Mouse (Mus musculus): ENCODE results near the gene Hoxa6. TPM values are rescaled to one million over a fixed set of nuclear protein-coding genes. Genes with fewer than 3 reads are reported as not detected.

Gene Hoxa6
- polyA plus RNA-seq, 1 experiment: not detected

DNA sequence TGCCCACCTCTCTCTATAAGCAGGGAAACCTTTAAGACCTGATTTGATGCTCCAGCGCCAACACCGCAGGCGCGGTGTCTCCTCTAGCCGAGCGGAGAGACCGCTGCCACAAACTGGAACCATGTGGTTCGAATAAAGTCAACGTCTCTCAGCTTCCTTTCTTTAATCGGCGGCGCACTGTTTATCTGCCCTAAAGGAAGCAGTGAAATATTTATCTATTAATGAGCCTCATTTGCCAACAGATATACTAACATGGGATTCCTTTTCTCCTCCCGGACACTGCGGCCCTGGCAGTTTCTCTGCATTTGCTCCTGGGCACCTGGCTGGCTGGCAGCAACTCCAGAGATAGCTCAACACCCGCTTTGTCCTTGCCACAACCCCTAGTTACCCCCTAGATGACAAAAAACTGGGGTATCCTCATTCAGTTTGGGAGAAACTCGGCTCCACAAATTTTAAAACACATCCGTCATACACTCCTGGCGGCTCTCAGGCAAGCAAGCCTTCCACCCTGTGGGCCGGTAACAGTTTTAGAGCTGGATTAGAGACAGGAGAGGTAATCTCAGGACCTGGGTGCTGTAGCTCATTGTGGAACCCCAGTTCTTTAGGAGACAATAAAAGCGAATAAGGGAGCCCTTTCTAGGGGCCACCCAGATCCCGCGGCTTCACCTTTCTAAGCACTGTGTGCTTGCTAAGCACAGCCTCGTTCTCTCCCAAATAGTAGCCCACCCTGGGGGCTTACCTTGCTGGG is 9.5 kb upstream of the Hoxa6 start:
- no peaks in the 10 kb centered on the region for H3K36me3 ChIP-seq (ENCODE audit: control insufficient read depth, insufficient read depth, low read length, poor library complexity, severe bottlenecking)
- peaks cover 59% of the 10 kb centered on the region for H3K27me3 ChIP-seq (ENCODE audit: control insufficient read depth, insufficient read depth, low read length, poor library complexity, severe bottlenecking)
- no peaks in the 10 kb centered on the region for H3K4me1 ChIP-seq (ENCODE audit: control insufficient read depth, insufficient read depth, low read length)
- H3K27ac ChIP-seq (ENCODE audit: insufficient read depth, low read length): no peak overlapping the region
- peak overlapping the region; percentile 34; the same call in 1 of the 2 replicates for H3K9ac ChIP-seq (ENCODE audit: low read depth, poor library complexity, severe bottlenecking)
- peak overlapping the region; percentile 28 for H3K4me3 ChIP-seq (ENCODE audit: low read depth, low read length)
- no peaks in the 10 kb centered on the region for H3K9me3 ChIP-seq (replicated peaks; ENCODE audit: control insufficient read depth, insufficient read depth, low read length, poor library complexity, severe bottlenecking)
- no peak for TF ChIP-seq CTCF (IDR thresholded peaks at IDR 0.05; ENCODE audit: low read depth, low read length)
- no peak for TF ChIP-seq POLR2A (IDR thresholded peaks at IDR 0.05; ENCODE audit: insufficient read depth, low read length)
- TF ChIP-seq EP300 (IDR thresholded peaks at IDR 0.05; ENCODE audit: insufficient read depth, low read depth, low read length): no peak

DNA sequence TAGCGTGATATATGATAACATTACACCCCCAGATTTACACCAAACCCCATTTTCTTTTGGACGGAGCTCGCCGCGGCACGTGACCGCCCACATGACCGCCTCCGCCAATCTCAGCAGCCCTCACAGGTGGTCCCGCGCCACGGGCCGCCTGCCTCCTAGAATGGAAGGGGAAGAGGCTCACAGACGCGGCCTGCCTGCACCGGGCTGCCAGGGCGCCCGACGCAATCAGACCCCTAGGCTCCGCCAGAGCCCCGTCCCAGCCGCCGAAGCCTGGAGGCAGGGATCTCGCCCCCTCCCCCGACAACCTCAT is 8.9 kb upstream of the Hoxa6 start:
- peak overlapping the region; percentile 50; the same call in 1 of the 2 replicates for H3K9ac ChIP-seq (ENCODE audit: low read depth, poor library complexity, severe bottlenecking)
- peaks cover 58% of the 10 kb centered on the region for H3K27me3 ChIP-seq (ENCODE audit: control insufficient read depth, insufficient read depth, low read length, poor library complexity, severe bottlenecking)
- no peaks in the 10 kb centered on the region for H3K4me1 ChIP-seq (ENCODE audit: control insufficient read depth, insufficient read depth, low read length)
- H3K4me3 ChIP-seq (ENCODE audit: low read depth, low read length): peak overlapping the region; percentile 28
- no peaks in the 10 kb centered on the region for H3K36me3 ChIP-seq (ENCODE audit: control insufficient read depth, insufficient read depth, low read length, poor library complexity, severe bottlenecking)
- no peaks in the 10 kb centered on the region for H3K9me3 ChIP-seq (replicated peaks; ENCODE audit: control insufficient read depth, insufficient read depth, low read length, poor library complexity, severe bottlenecking)
- H3K27ac ChIP-seq (ENCODE audit: insufficient read depth, low read length): no peak overlapping the region
- TF ChIP-seq EP300 (IDR thresholded peaks at IDR 0.05; ENCODE audit: insufficient read depth, low read depth, low read length) (no peak), POLR2A (IDR thresholded peaks at IDR 0.05; ENCODE audit: insufficient read depth, low read length) (no peak), CTCF (IDR thresholded peaks at IDR 0.05; ENCODE audit: low read depth, low read length) (no peak)

DNA sequence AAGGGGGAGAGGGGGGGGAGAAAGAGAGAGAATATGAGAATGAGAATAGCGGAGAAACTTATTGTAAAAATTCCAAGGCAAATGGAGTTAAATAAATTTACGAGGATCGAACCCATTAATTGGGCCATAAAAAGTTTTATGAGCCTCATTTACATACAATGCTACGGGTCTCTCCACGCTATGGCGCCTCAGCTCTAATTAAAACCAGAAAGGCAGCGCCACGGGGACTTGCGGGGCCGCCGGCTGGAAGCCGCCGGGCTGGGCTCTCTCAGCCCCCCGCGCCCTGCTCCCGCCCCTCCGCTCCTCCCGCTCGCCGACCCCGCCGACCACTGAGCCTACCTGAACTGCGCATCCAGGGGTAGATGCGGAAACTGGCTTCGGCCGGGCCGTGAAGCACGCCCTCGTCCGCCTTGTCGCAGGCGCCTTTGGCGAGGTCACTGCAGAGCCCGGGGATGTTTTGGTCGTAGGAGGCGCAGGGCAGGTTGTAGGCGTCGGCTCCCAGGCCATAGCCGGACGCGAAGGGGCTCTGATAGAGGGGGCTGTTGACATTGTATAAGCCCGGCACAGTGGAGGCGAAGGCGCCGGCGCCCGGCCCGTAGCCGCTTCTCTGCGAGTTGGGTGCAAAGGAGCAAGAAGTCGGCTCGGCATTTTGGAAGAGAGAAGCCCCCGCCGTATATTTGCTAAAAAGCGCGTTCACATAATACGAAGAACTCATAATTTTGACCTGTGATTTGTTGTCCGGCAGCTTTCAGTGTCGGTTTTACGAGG is 8.4 kb upstream of the Hoxa6 start:
- Histone ChIP-seq H3K36me3 (ENCODE audit: control insufficient read depth, insufficient read depth, low read length, poor library complexity, severe bottlenecking) (no peaks in the 10 kb centered on the region), H3K9me3 (replicated peaks; ENCODE audit: control insufficient read depth, insufficient read depth, low read length, poor library complexity, severe bottlenecking) (no peaks in the 10 kb centered on the region), H3K4me3 (ENCODE audit: low read depth, low read length) (peak overlapping the region; percentile 28), H3K9ac (ENCODE audit: low read depth, poor library complexity, severe bottlenecking) (peak overlapping the region; percentile 50), H3K27me3 (ENCODE audit: control insufficient read depth, insufficient read depth, low read length, poor library complexity, severe bottlenecking) (peaks cover 57% of the 10 kb centered on the region), H3K27ac (ENCODE audit: insufficient read depth, low read length) (no peak overlapping the region), H3K4me1 (ENCODE audit: control insufficient read depth, insufficient read depth, low read length) (no peaks in the 10 kb centered on the region)
- TF ChIP-seq EP300 (IDR thresholded peaks at IDR 0.05; ENCODE audit: insufficient read depth, low read depth, low read length): no peak
- TF ChIP-seq CTCF (IDR thresholded peaks at IDR 0.05; ENCODE audit: low read depth, low read length): no peak
- no peak for TF ChIP-seq POLR2A (IDR thresholded peaks at IDR 0.05; ENCODE audit: insufficient read depth, low read length)

DNA sequence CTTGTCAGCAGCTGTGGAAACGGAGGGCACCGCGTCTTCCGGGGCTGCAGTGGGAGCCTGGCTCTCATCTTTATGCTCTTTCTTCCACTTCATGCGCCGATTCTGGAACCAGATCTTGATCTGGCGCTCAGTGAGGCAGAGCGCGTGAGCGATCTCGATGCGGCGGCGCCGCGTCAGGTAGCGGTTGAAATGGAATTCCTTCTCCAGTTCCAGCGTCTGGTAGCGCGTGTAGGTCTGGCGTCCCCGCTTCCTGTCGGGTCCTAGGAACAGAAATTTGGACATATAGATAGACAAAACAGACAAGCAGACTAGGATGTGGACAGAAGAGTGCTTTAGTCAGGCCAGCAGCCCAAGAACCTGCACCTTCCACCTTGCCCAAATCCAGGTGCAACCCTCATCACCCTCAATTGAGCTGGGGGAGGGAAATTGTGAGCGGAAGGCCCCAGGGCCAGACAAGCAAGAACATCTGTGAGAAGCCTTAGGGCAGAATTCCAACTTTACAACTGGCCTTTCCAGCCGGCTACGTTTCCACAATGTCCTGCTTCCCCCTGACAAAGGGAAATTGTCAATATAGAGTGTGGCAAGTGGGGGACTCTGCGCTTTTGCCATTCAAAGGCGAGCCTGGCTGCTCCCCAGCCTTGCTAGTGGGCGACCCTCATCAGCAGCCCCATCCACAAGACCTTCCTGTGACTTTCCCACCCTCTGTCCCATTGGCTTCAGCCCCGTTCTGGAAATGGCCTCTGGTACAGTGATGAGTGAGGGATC is 7.4 kb upstream of the Hoxa6 start:
- TF ChIP-seq POLR2A (IDR thresholded peaks at IDR 0.05; ENCODE audit: insufficient read depth, low read length): no peak
- no peak for TF ChIP-seq EP300 (IDR thresholded peaks at IDR 0.05; ENCODE audit: insufficient read depth, low read depth, low read length)
- TF ChIP-seq CTCF (IDR thresholded peaks at IDR 0.05; ENCODE audit: low read depth, low read length): no peak
- H3K4me3 ChIP-seq (ENCODE audit: low read depth, low read length): no peak overlapping the region
- H3K27me3 ChIP-seq (ENCODE audit: control insufficient read depth, insufficient read depth, low read length, poor library complexity, severe bottlenecking): peaks cover 57% of the 10 kb centered on the region
- H3K4me1 ChIP-seq (ENCODE audit: control insufficient read depth, insufficient read depth, low read length): no peaks in the 10 kb centered on the region
- no peak overlapping the region for H3K27ac ChIP-seq (ENCODE audit: insufficient read depth, low read length)
- H3K36me3 ChIP-seq (ENCODE audit: control insufficient read depth, insufficient read depth, low read length, poor library complexity, severe bottlenecking): no peaks in the 10 kb centered on the region
- H3K9me3 ChIP-seq (replicated peaks; ENCODE audit: control insufficient read depth, insufficient read depth, low read length, poor library complexity, severe bottlenecking): no peaks in the 10 kb centered on the region
- no peak overlapping the region for H3K9ac ChIP-seq (ENCODE audit: low read depth, poor library complexity, severe bottlenecking)

DNA sequence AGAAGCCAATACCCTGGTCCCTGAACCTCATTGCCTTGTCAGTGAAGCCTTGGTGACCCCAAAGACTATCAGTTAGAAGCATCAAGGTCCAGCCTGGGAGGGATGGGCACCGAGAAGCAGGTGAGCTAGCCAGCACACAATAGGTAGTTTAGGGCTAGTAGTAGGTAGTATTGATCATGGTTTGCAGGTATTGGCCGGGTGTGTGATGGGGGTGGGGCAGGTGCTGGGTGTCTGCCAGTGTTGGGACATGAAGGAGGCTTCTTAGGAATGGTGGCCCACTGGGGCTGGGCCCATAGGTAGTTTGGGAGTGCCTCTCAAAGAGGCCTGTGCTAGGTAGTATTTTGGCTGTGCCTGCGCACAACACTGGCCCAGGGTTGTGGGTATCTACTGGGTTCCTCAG is 6.5 kb upstream of the Hoxa6 start:
- Histone ChIP-seq H3K27me3 (ENCODE audit: control insufficient read depth, insufficient read depth, low read length, poor library complexity, severe bottlenecking) (peaks cover 52% of the 10 kb centered on the region), H3K36me3 (ENCODE audit: control insufficient read depth, insufficient read depth, low read length, poor library complexity, severe bottlenecking) (no peaks in the 10 kb centered on the region), H3K4me3 (ENCODE audit: low read depth, low read length) (no peak overlapping the region), H3K4me1 (ENCODE audit: control insufficient read depth, insufficient read depth, low read length) (no peaks in the 10 kb centered on the region), H3K9me3 (replicated peaks; ENCODE audit: control insufficient read depth, insufficient read depth, low read length, poor library complexity, severe bottlenecking) (no peaks in the 10 kb centered on the region), H3K9ac (ENCODE audit: low read depth, poor library complexity, severe bottlenecking) (no peak overlapping the region), H3K27ac (ENCODE audit: insufficient read depth, low read length) (no peak overlapping the region)
- no peak for TF ChIP-seq EP300 (IDR thresholded peaks at IDR 0.05; ENCODE audit: insufficient read depth, low read depth, low read length)
- no peak for TF ChIP-seq CTCF (IDR thresholded peaks at IDR 0.05; ENCODE audit: low read depth, low read length)
- TF ChIP-seq POLR2A (IDR thresholded peaks at IDR 0.05; ENCODE audit: insufficient read depth, low read length): no peak

Measured in ES-Bruce4 (cell line).